Mouse (Mus musculus) adrenal gland, adult 8-10 months (tissue): ENCODE results near the gene Btaf1. TPM values are rescaled to one million over a fixed set of nuclear protein-coding genes. Genes with fewer than 3 reads are reported as not detected.

Experiments used
- DNase-seq: peaks from one replicate; pipeline ENCODE4 v3.0.0; 2022
- total RNA-seq, 4 experiments: library from RNA; stranded (reverse); gene quantifications; 2 replicates each; pipeline ENCODE4 v1.2.4; 2022

The Btaf1 gene
- total RNA-seq, 4 experiments from 2014 or later = 20.8 to 28.6 (median 27.2) TPM

DNA sequence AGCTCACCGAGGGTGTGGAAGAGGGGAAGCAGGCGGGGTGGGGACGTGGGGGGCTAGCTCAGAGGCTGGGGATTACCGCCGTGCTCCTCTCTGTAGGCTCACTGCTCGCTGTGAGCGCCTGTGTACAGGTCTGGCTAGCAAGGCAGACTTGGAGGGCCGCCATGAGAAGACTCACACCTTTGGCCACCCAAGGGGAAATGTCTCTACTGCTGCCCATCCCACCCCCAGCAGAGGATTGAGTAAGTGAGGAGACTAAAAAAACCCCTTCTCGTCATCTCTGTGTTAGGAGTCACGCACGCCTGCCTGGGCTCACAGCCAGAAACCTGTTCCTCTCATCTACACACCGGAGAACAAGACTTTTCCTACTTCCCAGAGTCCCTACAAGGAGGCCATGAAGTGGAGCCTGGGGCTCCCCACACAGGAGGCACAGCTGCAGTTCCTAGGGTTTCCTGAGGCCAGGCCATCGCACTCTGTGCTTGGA is 100.0 kb downstream of the Btaf1 start:
- DNase-seq = no peak

DNA sequence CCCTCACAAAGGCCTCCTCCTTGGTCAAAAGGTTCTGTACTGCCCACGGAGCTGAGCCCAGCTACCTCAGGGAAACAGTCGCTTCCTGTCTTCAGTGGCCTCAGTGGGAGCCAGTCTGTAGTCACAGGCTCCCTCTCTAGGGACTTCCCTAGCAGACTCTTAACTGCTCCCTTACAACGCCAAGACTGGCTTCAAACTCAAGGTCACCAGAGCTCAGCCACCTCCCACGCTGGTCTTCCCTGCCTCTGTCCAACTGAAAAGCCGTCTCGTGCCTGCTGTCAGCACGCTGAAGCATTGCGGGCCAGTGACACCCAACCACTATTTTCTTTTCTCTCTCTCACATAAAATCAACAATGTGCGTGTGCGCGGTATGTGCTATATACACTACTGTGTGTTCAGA is 100.5 kb downstream of the Btaf1 start:
- no peak for DNase-seq

DNA sequence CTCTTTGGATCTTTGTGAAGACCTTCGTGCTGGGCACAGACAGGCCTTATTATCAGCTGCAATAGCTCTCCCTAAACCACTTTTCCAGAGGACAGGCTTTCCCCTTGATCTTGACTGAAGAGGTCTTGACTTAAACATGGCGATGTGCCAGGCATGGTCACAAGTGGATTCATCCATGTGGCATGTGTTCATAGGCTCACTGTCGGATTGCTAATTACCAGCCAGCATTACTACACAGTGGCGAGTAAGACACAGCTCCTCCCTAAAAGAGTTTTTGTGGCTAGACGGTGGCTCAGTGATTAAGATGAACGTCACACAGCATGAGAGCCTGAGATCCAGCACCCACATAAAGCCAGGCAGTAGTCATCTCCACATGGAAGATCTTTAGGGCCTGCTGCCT is 103.9 kb downstream of the Btaf1 start:
- no peak for DNase-seq

DNA sequence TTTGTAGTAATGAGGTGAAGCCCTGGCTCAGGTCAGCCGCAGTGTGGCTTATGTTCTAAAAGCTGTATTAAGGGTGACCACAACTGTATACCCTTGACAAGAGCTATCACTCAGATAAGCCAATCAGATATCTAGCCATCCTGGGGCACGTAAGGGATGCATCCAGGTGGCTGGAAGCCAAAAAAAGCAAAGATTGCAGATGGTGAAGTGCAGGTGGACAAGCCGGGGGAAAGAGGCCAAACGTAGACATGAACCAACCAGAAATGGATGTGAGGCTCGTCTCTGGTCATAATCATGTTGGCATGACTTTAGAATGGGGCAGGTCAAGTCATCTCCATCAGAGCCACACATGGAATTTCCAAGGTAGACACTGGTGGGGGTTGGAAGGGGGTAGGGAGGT is 105.6 kb downstream of the Btaf1 start:
- DNase-seq = no peak

DNA sequence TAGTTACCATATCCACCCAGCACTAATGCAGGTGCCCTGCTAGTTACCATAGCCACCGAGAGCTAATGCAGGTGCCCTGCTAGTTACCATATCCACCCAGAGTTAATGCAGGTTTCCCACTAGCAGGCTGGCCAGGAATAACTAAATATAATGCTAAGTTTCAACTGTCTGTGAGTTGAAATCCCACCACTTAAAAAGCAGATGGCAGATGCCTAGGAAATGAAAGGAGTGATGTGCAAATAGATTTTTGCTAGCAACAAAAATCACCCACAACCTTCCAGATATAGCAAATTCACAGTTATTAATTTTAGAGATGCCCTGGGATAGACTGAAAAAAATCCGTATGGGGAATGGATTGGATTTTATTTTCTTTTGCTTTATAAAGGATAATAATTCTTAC is 106.5 kb downstream of the Btaf1 start:
- no peak for DNase-seq

DNA sequence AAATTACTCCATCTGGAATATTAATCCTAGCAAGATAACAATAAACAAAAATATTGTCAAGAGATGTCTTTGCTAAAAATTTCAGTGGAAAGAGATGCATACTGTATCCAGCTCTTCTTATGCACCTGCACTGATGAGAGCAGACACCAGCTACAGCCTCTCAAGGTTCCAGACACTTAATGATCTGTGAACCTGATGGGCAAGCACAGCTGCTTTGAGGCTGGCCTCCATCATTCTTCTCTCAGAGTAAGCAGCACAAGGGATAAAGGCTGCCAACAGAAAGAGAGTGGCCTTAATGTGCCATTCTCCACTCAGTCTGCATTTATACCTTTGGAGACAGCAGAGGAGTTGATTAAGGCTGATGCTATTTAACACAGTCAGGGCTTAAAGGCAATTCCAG is 115.0 kb downstream of the Btaf1 start:
- no peak for DNase-seq

DNA sequence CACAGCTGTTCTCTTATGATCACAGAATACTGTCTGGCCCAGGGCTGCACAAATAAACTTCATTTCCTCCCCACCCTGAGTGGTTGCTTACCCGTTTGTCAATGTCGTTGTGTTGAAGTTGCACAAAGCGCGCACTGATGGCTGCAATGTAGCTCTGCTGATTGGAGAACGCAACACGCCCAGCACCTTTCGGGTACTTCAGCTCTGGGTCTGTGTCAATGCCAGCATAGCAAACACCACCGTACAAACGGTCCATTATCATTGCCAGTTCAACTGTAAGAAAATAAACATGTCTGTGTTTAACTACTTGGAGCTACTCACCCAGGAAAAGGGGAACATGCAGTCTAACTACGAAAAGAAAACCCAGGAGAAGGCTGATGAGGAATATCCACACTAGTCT is 118.6 kb downstream of the Btaf1 start:
- DNase-seq = no peak

DNA sequence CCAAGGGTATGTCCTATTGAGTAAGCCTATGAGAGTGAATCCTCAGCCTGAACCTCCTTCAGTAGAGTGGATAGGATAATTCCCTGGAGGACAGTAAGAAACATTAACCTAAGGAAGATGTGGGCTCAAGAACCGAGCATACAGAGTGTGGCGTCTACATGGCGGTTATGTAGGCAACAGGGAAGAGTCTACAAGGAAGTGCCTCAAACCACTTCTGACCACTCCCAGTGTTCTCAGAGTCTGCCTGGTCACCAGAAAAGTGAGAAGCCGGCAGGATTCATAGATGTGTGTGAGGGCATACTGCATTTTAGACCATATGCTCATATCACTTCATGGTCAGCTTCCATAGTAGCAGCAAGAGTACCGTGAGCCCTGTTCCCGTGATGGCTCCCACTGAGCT is 122.6 kb downstream of the Btaf1 start:
- DNase-seq = no peak

DNA sequence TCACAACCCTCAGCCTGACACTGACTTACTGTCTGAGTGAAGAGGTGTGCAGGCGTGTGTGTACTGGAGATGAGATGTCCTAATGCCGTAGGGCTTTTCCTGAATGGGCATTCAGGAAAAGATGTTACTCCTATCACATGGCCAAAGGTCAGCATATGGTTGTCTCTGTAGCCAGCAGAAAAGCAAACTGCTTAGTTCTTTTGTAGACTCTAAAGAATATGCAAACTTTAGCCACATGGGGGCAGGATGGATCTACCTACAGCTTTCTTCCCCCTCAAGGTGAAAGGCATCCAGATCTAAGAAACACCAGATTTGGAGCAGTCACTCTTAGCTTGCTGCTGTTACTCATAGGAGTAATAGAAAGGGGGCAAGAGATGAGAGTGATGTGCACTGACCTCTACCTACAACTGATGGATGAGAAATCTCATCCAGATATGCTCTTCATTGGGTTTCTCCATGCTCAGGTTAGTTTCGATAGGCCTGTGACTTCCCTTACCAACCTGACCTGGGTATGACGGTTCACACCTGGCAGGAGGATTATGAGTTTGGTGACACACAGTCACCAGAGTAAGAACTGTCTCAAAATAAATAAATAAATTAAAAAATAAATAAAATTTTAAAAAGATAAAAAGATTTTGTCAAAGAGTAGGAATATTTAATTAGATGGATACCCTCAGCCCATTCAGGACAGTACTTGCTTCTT is 124.9 kb downstream of the Btaf1 start:
- no peak for DNase-seq

DNA sequence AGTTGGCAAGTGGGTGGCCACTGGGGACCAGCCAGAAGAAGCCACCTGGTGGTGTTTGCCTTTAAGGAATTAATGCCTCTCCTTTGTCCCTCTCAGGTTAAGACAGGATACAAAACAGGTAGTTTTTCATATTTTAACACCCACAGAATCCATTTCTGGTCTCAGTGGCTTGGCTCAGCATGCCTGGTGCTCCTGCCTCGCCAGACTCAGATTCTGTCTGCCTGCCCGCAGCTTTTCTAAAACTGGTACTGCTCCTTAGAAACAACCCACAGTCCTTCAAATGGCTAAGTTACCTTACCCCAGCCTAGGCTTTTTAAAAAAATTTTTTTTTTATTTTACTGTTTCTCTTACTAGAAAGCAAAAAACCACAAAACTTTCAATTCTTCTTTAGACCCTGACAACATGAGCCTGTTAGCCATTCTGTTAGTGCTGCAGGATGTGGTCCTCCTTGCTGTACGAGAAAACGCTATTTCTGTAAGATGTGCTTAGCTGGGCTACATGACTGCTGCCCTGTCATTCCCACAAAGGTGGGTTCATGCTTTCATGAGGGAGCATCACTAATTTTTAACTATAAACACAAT is 130.2 kb downstream of the Btaf1 start:
- no peak for DNase-seq

DNA sequence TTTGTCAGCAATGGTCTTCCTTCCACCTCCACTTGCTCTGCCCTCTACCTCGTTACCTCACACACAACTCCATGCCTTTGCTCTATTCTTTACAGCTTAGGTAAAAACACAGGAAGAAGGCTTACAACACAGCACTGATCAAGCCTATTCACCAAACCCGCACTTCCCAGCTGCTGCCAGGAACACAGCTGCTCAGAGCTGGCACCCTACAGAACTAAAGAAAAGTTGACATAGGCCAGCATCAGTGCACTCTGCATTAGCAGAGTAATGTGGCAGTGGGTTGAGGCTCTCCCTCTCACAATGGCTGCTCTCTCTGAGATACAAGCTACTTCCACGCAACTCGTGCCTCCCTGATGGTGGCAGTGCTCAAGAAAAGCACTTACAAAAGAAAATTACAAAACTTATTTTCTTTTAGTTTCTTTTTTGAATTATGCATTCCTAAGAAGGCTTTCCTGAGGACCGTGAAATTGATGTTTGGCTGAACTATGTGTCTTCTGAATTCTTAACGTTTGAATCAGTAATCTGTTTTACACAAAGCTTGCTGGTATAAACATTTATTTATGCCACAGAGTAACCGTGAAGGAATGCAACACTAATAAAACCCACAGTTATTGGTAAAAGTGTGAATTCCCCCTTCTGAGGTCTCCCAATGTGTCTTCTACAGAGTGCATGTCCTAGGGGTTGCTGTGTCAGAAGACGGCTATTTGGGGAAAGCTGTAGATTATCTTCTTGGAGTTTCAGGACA is 131.5 kb downstream of the Btaf1 start:
- no peak for DNase-seq

DNA sequence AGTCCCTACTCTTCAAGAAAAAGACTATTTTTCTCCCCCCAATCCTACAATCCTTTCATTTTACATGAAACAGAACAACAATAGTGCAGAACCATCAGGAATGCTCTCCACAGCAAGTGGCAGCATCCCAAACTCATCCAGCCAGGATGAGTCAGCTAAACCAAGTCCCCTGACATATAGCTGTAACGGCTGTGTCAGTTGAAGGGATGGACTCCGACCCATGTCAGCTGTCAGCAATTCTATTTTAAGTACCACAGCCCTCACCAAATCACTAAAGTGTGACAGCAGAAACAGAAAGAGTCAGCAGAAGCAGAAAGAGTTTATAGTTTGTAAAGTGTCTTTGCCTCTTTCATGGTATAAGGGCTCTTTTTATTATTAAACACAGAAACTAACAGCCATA is 133.7 kb downstream of the Btaf1 start:
- DNase-seq = no peak

DNA sequence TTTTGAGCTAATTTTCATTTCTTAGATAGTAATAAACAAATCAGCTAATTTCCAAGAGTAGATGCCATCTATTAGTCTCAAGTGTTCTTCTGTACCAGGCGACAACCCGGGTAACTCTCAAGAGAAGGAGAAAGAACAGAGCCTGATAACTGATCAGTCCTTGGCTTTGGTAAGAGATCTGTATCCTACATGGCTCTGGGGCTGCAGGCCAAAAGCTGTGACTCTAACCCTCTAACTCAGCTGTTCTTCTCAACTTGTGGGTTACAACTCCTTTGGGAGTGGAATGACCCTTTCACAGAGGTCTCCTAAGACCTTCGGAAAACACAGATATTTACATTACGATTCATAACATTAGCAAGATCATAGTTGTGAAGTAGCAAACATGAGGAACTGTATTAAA is 134.2 kb downstream of the Btaf1 start:
- no peak for DNase-seq

Other genes starting within 250 kb of the Btaf1 start
- 10 to 100 TPM in 2 of 4 experiments, 1 to 10 TPM in 2; 3.0 to 17.5 (median 10.1) TPM for gene Ppp1r3c, start 189.4 kb upstream of the Btaf1 start, total RNA-seq
- gene Tnks2, start 91.8 kb upstream of the Btaf1 start, total RNA-seq = 100 to 1,000 TPM in 3 of 4 experiments, 10 to 100 TPM in 1; 99.2 to 117 (median 106) TPM
- gene Fgfbp3, start 6.5 kb upstream of the Btaf1 start, total RNA-seq = 1 to 10 TPM; 4.2 to 6.3 (median 5.3) TPM